Mouse (Mus musculus): ENCODE data around the gene Lasp1. TPM values are rescaled to one million over a fixed set of nuclear protein-coding genes. Genes with fewer than 3 reads are reported as not detected.

Lasp1 gene
- polyA plus RNA-seq, 1 experiment from 2014 or later: 62.6 TPM

DNA sequence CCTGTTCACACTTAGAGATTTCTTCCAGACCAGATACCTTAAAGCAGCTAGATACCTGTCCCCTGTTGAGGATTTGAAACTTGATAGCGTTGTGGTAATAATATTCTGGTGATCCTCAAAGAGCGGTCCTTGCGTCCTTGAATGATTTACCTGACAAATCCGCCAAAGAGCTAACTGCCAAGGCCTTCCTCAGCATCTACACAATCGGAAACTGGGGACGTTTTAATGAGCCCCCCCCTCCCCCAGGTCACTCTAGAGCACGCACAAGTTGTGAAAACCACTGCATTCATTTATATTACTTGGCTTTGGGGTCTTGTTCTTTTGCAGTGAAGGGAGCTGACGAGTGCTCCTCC, 741 bp upstream of the Lasp1 start:
- Histone ChIP-seq H3K4me3 (ENCODE audit: low read depth, low read length) (peak overlapping the region; percentile 87; the same call in 1 of the 2 replicates), H3K4me1 (ENCODE audit: control insufficient read depth, insufficient read depth, low read length) (peaks cover 6% of the 10 kb centered on the region; the same call in 1 of the 2 replicates), H3K27ac (replicated peaks; ENCODE audit: low read depth, low read length) (no peak overlapping the region), H3K27me3 (ENCODE audit: control insufficient read depth, insufficient read depth, low read length) (no peaks in the 10 kb centered on the region), H3K4me2 (ENCODE audit: low read depth, low read length) (peak overlapping the region; percentile 10), H3K9ac (replicated peaks; ENCODE audit: low read length) (no peak overlapping the region), H3K9me3 (replicated peaks; ENCODE audit: control insufficient read depth, low read length) (no peaks in the 10 kb centered on the region), H3K36me3 (replicated peaks; ENCODE audit: control insufficient read depth, insufficient read depth, low read depth, low read length) (no peaks in the 10 kb centered on the region)
- 26% methylated on average over 8 of the region's 8 CpGs for WGBS
- no peak for DNase-seq (ENCODE audit: low spot score)
- ATAC-seq (replicated peaks; ENCODE audit: insufficient number of reproducible peaks, low FRiP score, low TSS enrichment, low read depth): no peak

DNA sequence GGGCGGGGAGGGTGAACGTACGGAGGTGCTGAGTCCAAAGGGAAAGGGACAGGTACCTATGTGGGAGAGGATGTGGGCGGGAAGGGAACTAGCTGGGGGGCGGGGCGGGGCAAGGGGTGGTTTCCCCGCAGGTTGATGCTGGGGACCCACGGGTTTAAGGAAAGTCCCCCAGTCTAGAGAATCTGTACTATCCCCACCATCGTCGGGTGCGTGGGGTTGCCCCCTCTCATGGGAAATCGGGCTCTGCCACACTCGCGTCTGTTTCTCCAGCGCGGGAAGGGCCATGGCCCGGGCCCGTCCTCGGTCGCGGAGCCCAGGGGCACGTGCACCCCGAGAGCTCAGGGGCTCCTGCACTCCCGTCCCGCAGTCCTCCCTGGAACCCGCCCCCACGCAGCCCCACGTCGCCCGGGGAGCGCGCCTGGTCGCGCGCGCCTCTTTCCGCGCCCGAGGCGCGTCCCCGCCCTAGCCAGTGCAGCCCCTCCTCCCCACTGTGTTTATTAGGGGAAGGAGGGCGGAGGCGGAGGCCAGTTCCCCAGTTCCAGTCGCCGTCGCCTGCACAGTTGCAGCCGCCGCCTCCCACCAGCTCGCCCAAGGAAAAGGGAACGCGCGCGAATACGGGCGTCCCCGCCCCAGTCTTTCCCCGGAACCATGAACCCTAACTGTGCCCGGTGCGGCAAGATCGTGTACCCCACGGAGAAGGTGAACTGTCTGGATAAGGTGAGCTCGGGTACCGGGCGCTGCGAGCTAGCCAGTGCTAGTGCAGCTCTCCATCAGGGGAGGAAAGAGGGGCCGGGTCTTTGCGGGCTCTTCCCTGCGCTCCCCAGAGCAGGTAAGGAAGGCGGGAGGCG, 570 bp downstream of the Lasp1 start:
- Histone ChIP-seq H3K9ac (replicated peaks; ENCODE audit: low read length) (peak overlapping the region; percentile 80), H3K36me3 (replicated peaks; ENCODE audit: control insufficient read depth, insufficient read depth, low read depth, low read length) (no peaks in the 10 kb centered on the region), H3K27me3 (ENCODE audit: control insufficient read depth, insufficient read depth, low read length) (no peaks in the 10 kb centered on the region), H3K9me3 (replicated peaks; ENCODE audit: control insufficient read depth, low read length) (no peaks in the 10 kb centered on the region), H3K4me1 (ENCODE audit: control insufficient read depth, insufficient read depth, low read length) (peaks cover 12% of the 10 kb centered on the region), H3K4me2 (ENCODE audit: low read depth, low read length) (peak overlapping the region; percentile 84), H3K27ac (replicated peaks; ENCODE audit: low read depth, low read length) (peak overlapping the region; percentile 92), H3K4me3 (ENCODE audit: low read depth, low read length) (peak overlapping the region; percentile 87)
- WGBS: under 1% methylated on average over 67 of the region's 71 CpGs
- ATAC-seq (replicated peaks; ENCODE audit: insufficient number of reproducible peaks, low FRiP score, low TSS enrichment, low read depth) (peak; percentile 77), DNase-seq (ENCODE audit: low spot score) (peak; percentile 83)

DNA sequence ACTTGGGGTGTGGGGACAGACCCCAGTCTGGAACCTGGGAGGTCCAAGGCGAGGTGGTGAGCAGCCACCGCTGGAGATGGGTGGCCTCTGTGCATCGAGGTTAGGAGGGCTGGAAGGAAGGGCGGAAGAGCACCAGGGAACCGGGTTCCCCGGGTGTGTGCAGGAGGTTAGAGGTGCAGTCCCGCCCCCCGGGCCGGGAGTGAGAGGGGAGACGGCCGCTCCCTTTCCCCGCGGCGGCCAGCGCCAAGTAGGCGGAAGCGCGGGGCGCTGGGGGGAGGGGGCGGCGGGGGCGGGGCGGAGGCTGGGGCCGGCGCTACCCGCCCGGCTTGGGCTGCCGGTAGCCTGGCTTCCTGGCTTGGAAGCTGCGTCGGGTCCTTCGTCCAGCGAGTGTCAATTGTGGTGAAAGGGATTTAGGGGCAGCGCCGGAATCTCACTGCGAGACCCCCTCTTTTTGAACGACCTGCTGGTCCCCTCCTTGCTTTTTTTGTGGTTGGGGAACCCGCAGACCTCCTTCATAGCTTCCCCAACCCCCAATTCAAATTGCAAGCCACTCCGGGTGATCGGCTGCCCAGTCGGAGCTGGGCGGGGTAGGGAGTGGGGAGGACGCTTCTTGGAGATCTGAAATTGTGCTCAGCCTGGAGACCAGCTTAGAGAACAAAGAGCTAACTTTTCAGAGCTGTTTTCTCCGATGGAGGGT, 1.3 kb downstream of the Lasp1 start:
- peaks cover 16% of the 10 kb centered on the region for H3K4me1 ChIP-seq (ENCODE audit: control insufficient read depth, insufficient read depth, low read length)
- ATAC-seq (replicated peaks; ENCODE audit: insufficient number of reproducible peaks, low FRiP score, low TSS enrichment, low read depth): peak; percentile 63
- H3K36me3 ChIP-seq (replicated peaks; ENCODE audit: control insufficient read depth, insufficient read depth, low read depth, low read length): no peaks in the 10 kb centered on the region
- H3K4me3 ChIP-seq (ENCODE audit: low read depth, low read length): peak overlapping the region; percentile 87
- H3K27me3 ChIP-seq (ENCODE audit: control insufficient read depth, insufficient read depth, low read length): no peaks in the 10 kb centered on the region
- H3K9ac ChIP-seq (replicated peaks; ENCODE audit: low read length): peak overlapping the region; percentile 80
- DNase-seq (ENCODE audit: low spot score): peak; percentile 75
- 0% methylated on average over 28 of the region's 43 CpGs for WGBS
- peak overlapping the region; percentile 84 for H3K4me2 ChIP-seq (ENCODE audit: low read depth, low read length)
- peak overlapping the region; percentile 92 for H3K27ac ChIP-seq (replicated peaks; ENCODE audit: low read depth, low read length)
- no peaks in the 10 kb centered on the region for H3K9me3 ChIP-seq (replicated peaks; ENCODE audit: control insufficient read depth, low read length)

DNA sequence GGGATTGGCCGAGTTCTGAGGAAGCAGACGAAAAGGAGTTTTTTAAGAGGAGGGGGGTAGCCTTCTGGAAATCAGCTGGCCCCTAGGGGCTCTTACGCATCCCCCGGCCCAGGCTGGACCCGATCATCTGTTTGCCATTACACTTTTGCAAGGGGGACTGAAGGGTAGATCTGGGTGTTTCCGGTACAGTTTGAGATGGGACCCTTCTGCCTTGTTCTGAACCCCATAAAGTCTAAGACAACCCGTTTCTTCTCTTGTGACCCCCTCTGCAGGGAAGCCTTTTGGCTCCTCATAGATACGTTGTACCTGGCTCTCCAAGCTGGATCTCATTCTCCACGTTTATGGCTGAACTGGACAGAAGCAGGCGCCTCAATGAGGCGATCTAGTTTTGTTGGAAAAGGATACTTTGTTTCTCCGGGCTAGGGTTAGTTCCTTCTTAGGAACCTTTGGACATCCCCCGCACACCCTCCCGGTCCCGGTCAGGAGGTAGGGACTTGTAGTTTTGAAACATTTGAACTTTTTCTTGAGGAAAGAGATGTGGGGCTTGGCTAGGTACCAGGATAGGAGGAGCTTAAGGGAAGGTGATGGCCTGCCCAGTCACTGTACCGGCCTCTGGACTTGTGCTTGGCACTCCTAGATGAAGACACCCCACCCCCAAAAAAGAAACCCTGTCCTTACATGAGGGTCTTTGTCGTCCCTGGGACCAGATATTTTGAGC, 2.0 kb downstream of the Lasp1 start:
- Histone ChIP-seq H3K4me1 (ENCODE audit: control insufficient read depth, insufficient read depth, low read length) (peaks cover 21% of the 10 kb centered on the region), H3K27ac (replicated peaks; ENCODE audit: low read depth, low read length) (peak overlapping the region; percentile 92), H3K36me3 (replicated peaks; ENCODE audit: control insufficient read depth, insufficient read depth, low read depth, low read length) (no peaks in the 10 kb centered on the region), H3K4me3 (ENCODE audit: low read depth, low read length) (peak overlapping the region; percentile 87), H3K9ac (replicated peaks; ENCODE audit: low read length) (peak overlapping the region; percentile 80), H3K9me3 (replicated peaks; ENCODE audit: control insufficient read depth, low read length) (no peaks in the 10 kb centered on the region), H3K4me2 (ENCODE audit: low read depth, low read length) (peak overlapping the region; percentile 84), H3K27me3 (ENCODE audit: control insufficient read depth, insufficient read depth, low read length) (no peaks in the 10 kb centered on the region)
- DNase-seq (ENCODE audit: low spot score): no peak
- 4% methylated on average over 17 of the region's 17 CpGs for WGBS
- 0 out of 2 replicates have a peak, but pooled peaks have one; percentile 27 for ATAC-seq (replicated peaks; ENCODE audit: insufficient number of reproducible peaks, low FRiP score, low TSS enrichment, low read depth)

DNA sequence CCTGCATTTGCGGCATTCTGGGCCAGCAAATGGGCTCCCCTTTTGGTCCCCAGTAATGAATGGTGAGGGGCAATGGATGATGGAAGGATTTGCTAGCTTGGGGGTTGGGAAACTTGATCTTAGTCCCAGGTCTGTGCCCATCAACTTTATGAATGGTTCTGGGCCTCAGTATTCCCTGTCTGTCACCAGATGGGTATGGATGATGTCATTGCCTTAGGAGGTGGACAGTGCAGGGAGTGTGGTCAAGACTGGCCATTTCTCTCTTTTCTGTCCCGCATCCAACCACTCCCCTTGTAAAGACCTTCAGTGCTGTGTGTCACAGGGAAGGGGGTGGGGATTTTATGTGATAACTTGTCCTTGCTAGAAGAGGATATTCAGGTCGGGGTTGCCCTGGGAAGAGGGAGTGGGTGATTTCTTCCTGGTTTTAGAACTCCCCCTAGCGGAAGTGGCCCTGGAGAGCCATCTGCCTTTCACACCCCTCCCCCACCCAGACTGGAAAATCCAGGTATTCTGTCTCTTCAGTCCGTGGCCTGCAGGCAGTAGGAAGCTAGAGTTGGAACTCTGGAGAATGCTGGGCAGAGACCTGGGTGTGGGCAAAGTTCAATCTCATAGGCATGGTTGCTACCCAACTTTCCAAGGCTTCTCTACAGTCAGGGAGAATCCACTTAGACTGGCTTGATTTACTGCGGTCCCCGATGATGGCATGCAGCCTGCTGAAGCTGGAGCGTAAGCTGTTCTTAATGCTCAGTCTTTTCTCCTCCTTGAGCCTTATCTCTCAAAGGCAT, 2.8 kb downstream of the Lasp1 start:
- Histone ChIP-seq H3K27ac (replicated peaks; ENCODE audit: low read depth, low read length) (peak overlapping the region; percentile 92; the same call in 1 of the 2 replicates), H3K9me3 (replicated peaks; ENCODE audit: control insufficient read depth, low read length) (no peaks in the 10 kb centered on the region), H3K4me3 (ENCODE audit: low read depth, low read length) (peak overlapping the region; percentile 87), H3K9ac (replicated peaks; ENCODE audit: low read length) (peak overlapping the region; percentile 80), H3K4me1 (ENCODE audit: control insufficient read depth, insufficient read depth, low read length) (peaks cover 27% of the 10 kb centered on the region), H3K36me3 (replicated peaks; ENCODE audit: control insufficient read depth, insufficient read depth, low read depth, low read length) (no peaks in the 10 kb centered on the region), H3K4me2 (ENCODE audit: low read depth, low read length) (peak overlapping the region; percentile 84), H3K27me3 (ENCODE audit: control insufficient read depth, insufficient read depth, low read length) (no peaks in the 10 kb centered on the region)
- no peak for ATAC-seq (replicated peaks; ENCODE audit: insufficient number of reproducible peaks, low FRiP score, low TSS enrichment, low read depth)
- peak; percentile 73 for DNase-seq (ENCODE audit: low spot score)
- 29% methylated on average over 8 of the region's 8 CpGs for WGBS

DNA sequence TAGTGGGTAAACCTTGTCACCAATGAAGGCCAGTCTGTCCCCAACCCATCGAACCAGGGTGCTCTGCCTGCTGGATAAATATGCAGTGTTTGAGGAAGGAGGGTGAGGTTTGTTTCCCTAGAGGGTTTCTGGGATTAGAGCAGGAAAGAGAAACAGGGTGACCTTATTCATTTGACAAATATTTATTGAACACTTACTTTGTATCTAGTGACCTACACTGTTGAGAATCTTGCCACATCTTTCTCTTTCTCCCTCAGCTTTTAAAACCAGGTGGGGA, 3.3 kb downstream of the Lasp1 start:
- Histone ChIP-seq H3K4me3 (ENCODE audit: low read depth, low read length) (0 out of 2 replicates have a peak overlapping the region, but pooled peaks have one; percentile 2), H3K4me1 (ENCODE audit: control insufficient read depth, insufficient read depth, low read length) (peaks cover 27% of the 10 kb centered on the region), H3K36me3 (replicated peaks; ENCODE audit: control insufficient read depth, insufficient read depth, low read depth, low read length) (no peaks in the 10 kb centered on the region; the same call in 1 of the 2 replicates), H3K9me3 (replicated peaks; ENCODE audit: control insufficient read depth, low read length) (no peaks in the 10 kb centered on the region), H3K27ac (replicated peaks; ENCODE audit: low read depth, low read length) (no peak overlapping the region), H3K4me2 (ENCODE audit: low read depth, low read length) (0 out of 2 replicates have a peak overlapping the region, but pooled peaks have one; percentile 84), H3K27me3 (ENCODE audit: control insufficient read depth, insufficient read depth, low read length) (no peaks in the 10 kb centered on the region), H3K9ac (replicated peaks; ENCODE audit: low read length) (no peak overlapping the region)
- no peak for DNase-seq (ENCODE audit: low spot score)
- 50% methylated on average over 1 of the region's 1 CpGs for WGBS
- no peak for ATAC-seq (replicated peaks; ENCODE audit: insufficient number of reproducible peaks, low FRiP score, low TSS enrichment, low read depth)

DNA sequence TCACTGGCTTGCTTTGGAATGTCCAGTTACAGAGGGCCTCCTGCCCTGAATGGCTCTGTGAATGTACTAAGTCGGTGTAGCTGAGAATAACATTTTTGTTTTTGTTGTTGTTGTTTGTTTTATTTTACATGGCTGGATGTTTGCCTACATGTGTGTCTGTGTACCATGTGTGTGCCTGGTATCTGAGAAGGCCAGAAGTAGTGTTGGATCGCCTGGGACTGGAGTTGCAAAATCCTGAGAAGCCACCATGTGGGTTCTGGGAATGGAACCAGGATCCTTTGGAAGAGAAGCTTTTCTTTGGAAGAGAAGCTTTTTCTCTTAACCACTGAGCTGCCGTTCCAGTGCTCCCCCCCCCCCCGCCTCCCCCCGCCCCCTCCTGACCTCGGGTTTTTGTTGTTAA, 3.7 kb downstream of the Lasp1 start:
- ATAC-seq (replicated peaks; ENCODE audit: insufficient number of reproducible peaks, low FRiP score, low TSS enrichment, low read depth) (no peak), DNase-seq (ENCODE audit: low spot score) (no peak)
- 47% methylated on average over 6 of the region's 6 CpGs for WGBS
- Histone ChIP-seq H3K9me3 (replicated peaks; ENCODE audit: control insufficient read depth, low read length) (no peaks in the 10 kb centered on the region), H3K36me3 (replicated peaks; ENCODE audit: control insufficient read depth, insufficient read depth, low read depth, low read length) (no peaks in the 10 kb centered on the region; the same call in 1 of the 2 replicates), H3K4me1 (ENCODE audit: control insufficient read depth, insufficient read depth, low read length) (peaks cover 28% of the 10 kb centered on the region), H3K4me2 (ENCODE audit: low read depth, low read length) (no peak overlapping the region), H3K27ac (replicated peaks; ENCODE audit: low read depth, low read length) (no peak overlapping the region), H3K4me3 (ENCODE audit: low read depth, low read length) (no peak overlapping the region), H3K27me3 (ENCODE audit: control insufficient read depth, insufficient read depth, low read length) (no peaks in the 10 kb centered on the region), H3K9ac (replicated peaks; ENCODE audit: low read length) (no peak overlapping the region)

All from embryonic facial prominence, embryonic 11.5 days (tissue).